Mouse (Mus musculus) heart, postnatal 4 days (tissue): Measurements from ENCODE around the gene Ctrc. TPM values are rescaled to one million over a fixed set of nuclear protein-coding genes. Genes with fewer than 3 reads are reported as not detected.

ENCODE experiments used
- DNase-seq: peaks from one replicate; pipeline ENCODE4 v3.0.0; 2021
- total RNA-seq, 2 experiments: library from RNA; stranded (reverse); gene quantifications; 2 replicates each; pipeline ENCODE4 v1.2.3; 2021

Ctrc gene
- total RNA-seq, 2 experiments from 2014 or later = not detected

- no peak for DNase-seq
These were observed 27.3 kb downstream of the Ctrc start for GRCm38 (mm10) chr4:141818861-141819260.

GRCm38 (mm10) chr4:141817706-141818105 lies 28.5 kb downstream of the Ctrc start:
- DNase-seq = no peak

- DNase-seq = no peak
These were observed 29.1 kb downstream of the Ctrc start for GRCm38 (mm10) chr4:141816776-141817655.

GRCm38 (mm10) chr4:141816267-141816666 lies 29.9 kb downstream of the Ctrc start:
- DNase-seq = no peak

GRCm38 (mm10) chr4:141811375-141811774 lies 34.8 kb downstream of the Ctrc start:
- DNase-seq = no peak

GRCm38 (mm10) chr4:141810975-141811374 lies 35.2 kb downstream of the Ctrc start:
- DNase-seq = no peak

- DNase-seq = peak; percentile 41
These were observed 36.2 kb downstream of the Ctrc start for GRCm38 (mm10) chr4:141809850-141810464.

GRCm38 (mm10) chr4:141805886-141806285 lies 40.3 kb downstream of the Ctrc start:
- no peak for DNase-seq

- no peak for DNase-seq
These were observed 42.1 kb downstream of the Ctrc start for GRCm38 (mm10) chr4:141804105-141804504.

GRCm38 (mm10) chr4:141797545-141797944 lies 48.6 kb downstream of the Ctrc start:
- no peak for DNase-seq

GRCm38 (mm10) chr4:141796954-141797353 lies 49.2 kb downstream of the Ctrc start:
- no peak for DNase-seq

GRCm38 (mm10) chr4:141796356-141796755 lies 49.8 kb downstream of the Ctrc start:
- peak; percentile 21 for DNase-seq

- no peak for DNase-seq
These were observed 52.0 kb downstream of the Ctrc start for GRCm38 (mm10) chr4:141794152-141794535.

- DNase-seq = peak; percentile 99
These were observed 52.6 kb downstream of the Ctrc start, which contains the start of gene Casp9 for GRCm38 (mm10) chr4:141793282-141794151. TSS of gene Casp9 (plus strand) at chr4:141793612.

- DNase-seq = no peak
These were observed 53.4 kb downstream of the Ctrc start for GRCm38 (mm10) chr4:141792554-141793281.

- no peak for DNase-seq
These were observed 54.2 kb downstream of the Ctrc start for GRCm38 (mm10) chr4:141791951-141792350.

GRCm38 (mm10) chr4:141791486-141791885 lies 54.7 kb downstream of the Ctrc start:
- no peak for DNase-seq

GRCm38 (mm10) chr4:141790524-141790990 lies 55.6 kb downstream of the Ctrc start, which contains the start of gene Dnajc16:
TSS of gene Dnajc16 (minus strand) at chr4:141790931.
- peak; percentile 97 for DNase-seq

- DNase-seq = no peak
These were observed 56.5 kb downstream of the Ctrc start for GRCm38 (mm10) chr4:141789564-141790218.

- no peak for DNase-seq
These were observed 58.7 kb downstream of the Ctrc start for GRCm38 (mm10) chr4:141787462-141787861.

- DNase-seq = no peak
These were observed 59.1 kb downstream of the Ctrc start for GRCm38 (mm10) chr4:141787046-141787445.
